Mouse (Mus musculus) testis, adult 2 months (tissue): ENCODE results near the gene Gm11116. TPM values are rescaled to one million over a fixed set of nuclear protein-coding genes. Genes with fewer than 3 reads are reported as not detected.
"Not testable (repeated sequence)": the region's sequence is repeated elsewhere in the genome, so short reads cannot be mapped to it uniquely, and the experiment has no call there.

ENCODE experiments used
- H3K27ac ChIP-seq: fragments of 200-500 bp; 2 replicates; pipeline ENCODE4 v1.5.1; 2012; ENCODE audit warnings: low read depth, low read length; ENCODE audit not compliant: control insufficient read depth, insufficient read depth
- H3K27me3 ChIP-seq: fragments of 200-500 bp; 2 replicates; pipeline ENCODE4 v1.6.1; 2012; ENCODE audit warnings: mild to moderate bottlenecking, low read length, moderate library complexity; ENCODE audit not compliant: control insufficient read depth, insufficient read depth
- H3K36me3 ChIP-seq: fragments of 200-500 bp; 2 replicates; pipeline ENCODE4 v1.6.1; 2012; ENCODE audit warnings: mild to moderate bottlenecking, low read length; ENCODE audit not compliant: control insufficient read depth, insufficient read depth
- H3K4me1 ChIP-seq: fragments of 200-500 bp; 2 replicates; pipeline ENCODE4 v1.6.1; 2012; ENCODE audit warnings: low read length; ENCODE audit not compliant: control insufficient read depth, insufficient read depth
- H3K4me3 ChIP-seq: fragments of 200-500 bp; 2 replicates; pipeline ENCODE4 v1.5.1; 2012; ENCODE audit warnings: low read depth, mild to moderate bottlenecking, low read length, moderate library complexity, mixed read lengths; ENCODE audit not compliant: control insufficient read depth
- CTCF ChIP-seq: fragments of 200-500 bp; IDR thresholded peaks from 2 replicates; pipeline ENCODE4 v1.5.1; 2012; ENCODE audit warnings: low read depth, mild to moderate bottlenecking, inconsistent platforms, low read length, moderate library complexity; ENCODE audit not compliant: control insufficient read depth, insufficient read depth, insufficient replicate concordance
- POLR2A ChIP-seq: fragments of 200-500 bp; IDR thresholded peaks from 2 replicates; pipeline ENCODE4 v1.6.1; 2012; ENCODE audit warnings: low read depth, mild to moderate bottlenecking, inconsistent platforms, low read length, moderate library complexity; ENCODE audit not compliant: control insufficient read depth
- polyA plus RNA-seq: library from polyadenylated mRNA; depleted of rRNA; stranded (reverse); fragments of >200 nt; gene quantifications from 2 replicates; pipeline ENCODE4 v1.2.3, GENCODE M21; 2012; rRNA removed

The Gm11116 gene
- polyA plus RNA-seq: not detected in 2 replicates

DNA sequence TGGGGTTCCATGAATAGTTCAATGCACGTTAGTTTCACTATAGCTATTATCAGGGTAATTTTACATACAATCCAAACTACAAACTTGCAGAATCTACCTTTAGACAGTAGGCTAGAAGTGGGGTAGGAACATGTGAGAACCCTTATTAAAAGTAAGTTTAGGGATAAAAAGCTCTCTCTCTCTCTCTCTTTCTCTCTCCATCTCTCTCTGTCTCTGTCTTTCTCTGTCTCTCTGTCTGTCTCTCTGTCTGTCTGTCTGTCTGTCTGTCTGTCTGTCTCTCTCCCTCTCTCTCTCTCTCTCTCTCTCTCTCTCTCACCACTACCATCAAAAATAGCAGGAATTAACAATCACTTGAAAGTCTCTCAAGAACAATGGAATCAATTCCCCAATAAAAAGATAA is at the start of gene Gm11116:
TSS of gene Gm11116 (minus strand) at position 101 of the 400 bp plus-strand sequence.
- H3K27ac ChIP-seq: no peak within 1 kb of the TSS
- H3K27me3 ChIP-seq: no peaks in the 10 kb centered on the region
- H3K4me1 ChIP-seq: no peaks in the 10 kb centered on the region
- TF ChIP-seq POLR2A (no peak), CTCF (no peak)
- H3K36me3 ChIP-seq: no peaks in the 10 kb centered on the region
- no peak within 1 kb of the TSS for H3K4me3 ChIP-seq

DNA sequence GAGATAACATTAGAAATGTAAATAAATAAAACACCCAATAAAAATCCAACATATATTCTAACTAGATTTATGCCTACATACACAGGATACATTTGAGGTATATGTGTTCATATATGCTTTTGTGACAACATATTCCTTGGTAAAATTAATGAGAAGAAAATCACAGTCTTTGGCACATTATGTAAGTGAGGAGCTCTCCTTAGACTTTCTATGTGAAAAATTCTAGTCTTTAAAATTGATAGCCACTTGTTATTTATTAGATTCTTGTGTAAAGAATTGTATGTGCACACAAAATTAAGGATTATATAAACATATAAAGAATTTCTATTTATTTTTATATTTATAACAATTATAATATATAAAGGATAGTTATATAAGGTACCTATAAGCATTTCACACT is 42.7 kb upstream of the Gm11116 start, which contains the start of gene Gm11115:
TSS of gene Gm11115 (minus strand) at position 101 of the 400 bp plus-strand sequence.
- TF ChIP-seq POLR2A: no peak
- Histone ChIP-seq H3K36me3 (no peaks in the 10 kb centered on the region), H3K4me1 (no peaks in the 10 kb centered on the region), H3K27me3 (no peaks in the 10 kb centered on the region), H3K27ac (no peak within 1 kb of the TSS), H3K4me3 (no peak within 1 kb of the TSS)

DNA sequence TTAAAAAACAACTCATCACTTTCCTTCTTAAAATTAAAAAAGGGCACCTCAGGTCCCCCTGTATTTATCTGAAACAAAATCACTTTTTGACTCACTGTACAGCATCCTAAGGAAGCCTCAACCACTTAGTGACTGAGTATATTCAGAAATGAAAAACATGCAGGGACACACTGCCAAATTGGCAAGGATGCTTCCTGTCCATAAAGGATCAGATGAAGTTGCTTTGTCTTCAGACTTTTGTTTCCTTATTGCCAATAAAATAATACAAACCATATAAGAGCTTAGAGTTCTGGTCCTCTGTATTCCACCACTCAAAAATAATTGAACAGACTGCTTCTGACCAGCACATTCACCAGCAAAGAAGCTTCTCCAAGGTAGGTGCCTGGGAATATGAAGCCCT is 25.1 kb downstream of the Gm11116 start, which contains the start of gene Smr2:
TSS of gene Smr2 (plus strand) at position 301 of the 400 bp plus-strand sequence.
- H3K4me3 ChIP-seq, H3K4me1 ChIP-seq, H3K27me3 ChIP-seq, H3K27ac ChIP-seq, H3K36me3 ChIP-seq: not testable (repeated sequence)

Other genes starting within 250 kb of the Gm11116 start
- gene Odam, start 226.5 kb downstream of the Gm11116 start, polyA plus RNA-seq: 4.6 TPM in 1 of 2 replicates, not detected in the other
- gene Csn3, start 186.0 kb downstream of the Gm11116 start, polyA plus RNA-seq: not detected in 2 replicates
- not detected in 2 replicates for gene 2310003L06Rik, start 142.1 kb downstream of the Gm11116 start, polyA plus RNA-seq
- not detected in 2 replicates for gene Gm28434, start 142.0 kb downstream of the Gm11116 start, polyA plus RNA-seq
- 205 and 247 TPM in 2 replicates for gene Cabs1, start 132.1 kb downstream of the Gm11116 start, polyA plus RNA-seq
- not detected in 2 replicates for gene Smr3a, start 109.0 kb downstream of the Gm11116 start, polyA plus RNA-seq
- not detected in 2 replicates for gene Smr2, start 25.0 kb downstream of the Gm11116 start, polyA plus RNA-seq
- not detected in 2 replicates for gene Gm11115, start 42.6 kb upstream of the Gm11116 start, polyA plus RNA-seq
- gene Gm7714, start 157.4 kb upstream of the Gm11116 start, polyA plus RNA-seq: not detected in 2 replicates
- gene Prol1, start 205.8 kb upstream of the Gm11116 start, polyA plus RNA-seq: not detected in 2 replicates